Mouse (Mus musculus): ENCODE data around the gene Nf2. TPM values are rescaled to one million over a fixed set of nuclear protein-coding genes. Genes with fewer than 3 reads are reported as not detected.

The Nf2 gene
- polyA plus RNA-seq, 1 experiment from 2014 or later = 58.2 TPM

DNA sequence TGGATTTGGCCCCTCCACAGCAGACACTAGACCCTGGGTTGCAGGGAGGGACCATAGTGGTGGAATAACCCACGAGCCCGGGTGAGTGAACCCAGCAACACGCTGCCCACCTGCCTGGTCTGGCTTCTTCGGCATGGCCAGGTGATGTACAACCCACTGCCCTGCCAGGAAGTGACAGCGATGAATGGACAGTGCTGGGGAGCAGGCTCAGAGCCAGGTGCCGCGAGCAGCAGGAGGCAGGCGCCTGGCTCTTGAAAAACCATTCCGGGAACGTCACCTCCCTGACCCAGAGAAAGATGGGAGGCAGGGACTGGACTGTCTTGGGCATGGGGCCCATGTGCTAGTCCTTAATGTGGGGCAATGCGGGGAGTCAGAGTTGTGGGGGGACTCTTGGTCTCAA lies 94.5 kb downstream of the Nf2 start:
- 0 out of 2 replicates have a peak, but pooled peaks cover 5% of the 10 kb centered on the region for H3K9me3 ChIP-seq (replicated peaks)
- ATAC-seq = no peak
- 78% methylated on average over 11 of the region's 11 CpGs for WGBS
- peaks cover 24% of the 10 kb centered on the region for H3K27me3 ChIP-seq
- H3K27ac ChIP-seq = no peak overlapping the region
- peaks cover 17% of the 10 kb centered on the region for H3K4me1 ChIP-seq
- no peak overlapping the region for H3K9ac ChIP-seq
- no peaks in the 10 kb centered on the region for H3K36me3 ChIP-seq (ENCODE audit: poor library complexity, severe bottlenecking)
- H3K4me3 ChIP-seq = no peak overlapping the region
- no peak overlapping the region for H3K4me2 ChIP-seq

DNA sequence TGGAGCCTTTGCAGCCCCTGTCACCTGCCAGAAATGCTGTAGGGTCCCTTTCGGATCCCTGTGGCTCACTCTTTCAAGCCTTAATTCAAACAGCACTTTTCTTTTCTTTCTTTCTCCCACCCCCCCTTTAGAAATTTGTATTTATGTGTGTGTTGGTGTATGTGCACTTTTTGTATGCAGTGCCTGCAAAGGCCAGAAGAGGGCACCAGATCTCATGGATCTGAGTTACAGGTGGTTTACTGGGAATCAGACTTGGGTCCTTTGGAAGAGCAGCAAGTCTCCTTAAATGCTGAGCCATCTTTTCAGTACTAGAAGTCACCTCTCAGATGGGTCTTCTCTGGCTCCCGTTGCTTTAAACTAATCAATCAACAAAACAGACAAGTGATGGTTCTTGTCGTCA lies 95.3 kb downstream of the Nf2 start:
- Histone ChIP-seq H3K36me3 (ENCODE audit: poor library complexity, severe bottlenecking) (no peaks in the 10 kb centered on the region), H3K4me3 (no peak overlapping the region), H3K4me1 (peaks cover 17% of the 10 kb centered on the region), H3K27me3 (peaks cover 32% of the 10 kb centered on the region), H3K9me3 (replicated peaks) (0 out of 2 replicates have a peak, but pooled peaks cover 5% of the 10 kb centered on the region), H3K27ac (no peak overlapping the region), H3K9ac (no peak overlapping the region), H3K4me2 (no peak overlapping the region)
- 96% methylated on average over 3 of the region's 3 CpGs for WGBS
- no peak for ATAC-seq

- peaks cover 44% of the 10 kb centered on the region for H3K27me3 ChIP-seq
- H3K9me3 ChIP-seq (replicated peaks) = 0 out of 2 replicates have a peak, but pooled peaks cover 5% of the 10 kb centered on the region
- H3K9ac ChIP-seq = no peak overlapping the region
- H3K4me3 ChIP-seq = no peak overlapping the region
- no peak overlapping the region for H3K4me2 ChIP-seq
- peaks cover 20% of the 10 kb centered on the region for H3K4me1 ChIP-seq
- H3K27ac ChIP-seq = no peak overlapping the region
- WGBS = 12% methylated on average over 10 of the region's 10 CpGs
- no peak for ATAC-seq
- no peaks in the 10 kb centered on the region for H3K36me3 ChIP-seq (ENCODE audit: poor library complexity, severe bottlenecking)
These were observed 96.5 kb downstream of the Nf2 start for GRCm38 (mm10) chr11:4752836-4753235.

DNA sequence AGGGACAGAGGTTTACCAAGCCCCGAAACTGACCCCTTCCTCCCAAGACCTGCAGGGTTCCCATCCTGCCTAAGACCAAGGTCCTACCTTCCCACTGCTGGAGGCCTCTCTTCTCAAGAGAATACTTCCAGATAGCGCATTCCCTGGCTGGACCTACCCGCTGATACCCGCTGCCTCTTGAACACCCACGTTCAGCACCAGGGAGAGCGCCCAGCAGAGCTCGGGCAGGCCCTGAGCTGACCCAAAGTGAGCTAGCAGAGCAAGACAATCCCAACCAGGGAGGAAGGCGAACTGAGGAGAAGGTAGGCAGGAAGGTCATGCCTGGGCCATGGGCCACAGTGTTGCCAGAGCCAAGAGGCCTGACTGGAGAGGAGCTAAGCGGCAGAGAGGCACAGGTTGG lies 99.1 kb downstream of the Nf2 start:
- H3K27ac ChIP-seq = no peak overlapping the region
- 9% methylated on average over 9 of the region's 9 CpGs for WGBS
- no peak for ATAC-seq
- H3K36me3 ChIP-seq (ENCODE audit: poor library complexity, severe bottlenecking) = no peaks in the 10 kb centered on the region
- H3K4me3 ChIP-seq = no peak overlapping the region
- H3K4me2 ChIP-seq = no peak overlapping the region
- 0 out of 2 replicates have a peak, but pooled peaks cover 5% of the 10 kb centered on the region for H3K9me3 ChIP-seq (replicated peaks)
- H3K9ac ChIP-seq = no peak overlapping the region
- H3K4me1 ChIP-seq = peaks cover 34% of the 10 kb centered on the region
- H3K27me3 ChIP-seq = peaks cover 70% of the 10 kb centered on the region

DNA sequence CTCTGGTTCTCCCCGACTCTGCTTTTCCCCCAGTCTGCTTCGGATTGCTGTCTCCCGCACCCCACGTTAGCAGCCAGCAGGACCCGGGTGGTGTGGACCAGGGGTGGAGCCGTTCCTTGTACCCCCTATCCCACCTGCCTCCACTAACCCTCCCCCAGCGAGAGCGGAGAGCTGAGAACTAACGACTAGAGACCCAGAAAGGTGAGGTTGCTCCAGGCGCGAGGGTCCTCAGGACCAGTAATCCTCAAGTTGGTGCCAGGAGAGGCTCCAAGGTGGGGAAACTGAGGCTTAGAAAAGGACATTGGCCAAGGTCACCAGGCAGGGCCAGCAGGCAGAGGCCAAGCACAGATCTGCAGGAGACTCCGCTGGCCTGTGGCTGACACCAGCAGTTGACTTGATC lies 102.1 kb downstream of the Nf2 start:
- Histone ChIP-seq H3K9me3 (replicated peaks) (no peaks in the 10 kb centered on the region), H3K36me3 (ENCODE audit: poor library complexity, severe bottlenecking) (no peaks in the 10 kb centered on the region), H3K4me1 (peaks cover 24% of the 10 kb centered on the region), H3K27me3 (peaks cover 95% of the 10 kb centered on the region), H3K4me3 (peak overlapping the region; percentile 58), H3K9ac (peak overlapping the region; percentile 68), H3K4me2 (peak overlapping the region; percentile 97), H3K27ac (no peak overlapping the region)
- ATAC-seq = no peak; the same call in 1 of the 2 replicates
- WGBS = under 1% methylated on average over 12 of the region's 12 CpGs

DNA sequence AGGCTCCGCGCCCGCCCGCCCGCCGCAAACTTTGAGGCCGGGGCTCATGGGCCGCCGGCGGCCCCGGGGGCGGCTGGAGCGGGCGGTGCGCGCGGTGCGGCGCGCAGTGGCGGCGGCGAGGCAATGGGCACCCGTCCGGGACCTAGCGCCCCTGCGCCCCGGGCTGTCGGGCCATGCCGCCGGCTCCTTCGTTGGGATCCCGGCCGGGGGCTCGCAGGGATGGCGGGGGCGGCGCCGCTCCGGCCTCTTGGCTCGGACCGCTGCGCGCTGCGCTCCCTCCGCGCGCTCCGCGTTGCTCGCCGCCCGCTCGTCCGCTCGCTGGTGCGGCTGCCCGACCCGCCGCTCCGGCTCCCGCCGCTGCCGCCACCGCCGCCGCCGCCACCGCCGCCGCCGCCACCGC lies 102.6 kb downstream of the Nf2 start, which contains the start of gene Cabp7:
TSS of gene Cabp7 (minus strand) at position 46 of the 400 bp plus-strand sequence.
- H3K9me3 ChIP-seq (replicated peaks) = no peaks in the 10 kb centered on the region
- no peak within 1 kb of the TSS for H3K27ac ChIP-seq
- no peak; the same call in 1 of the 2 replicates for ATAC-seq
- 0% methylated on average over 9 of the region's 73 CpGs for WGBS
- H3K4me2 ChIP-seq = peak within 1 kb of the TSS; percentile 97
- peaks cover 93% of the 10 kb centered on the region for H3K27me3 ChIP-seq
- peak within 1 kb of the TSS; percentile 58 for H3K4me3 ChIP-seq
- H3K9ac ChIP-seq = peak within 1 kb of the TSS; percentile 68
- H3K4me1 ChIP-seq = peaks cover 24% of the 10 kb centered on the region
- H3K36me3 ChIP-seq (ENCODE audit: poor library complexity, severe bottlenecking) = no peaks in the 10 kb centered on the region

- under 1% methylated on average over 23 of the region's 39 CpGs for whole genome bisulfite sequencing
- Histone ChIP-seq H3K36me3 (ENCODE audit: poor library complexity, severe bottlenecking) (no peaks in the 10 kb centered on the region), H3K4me1 (peaks cover 24% of the 10 kb centered on the region), H3K27ac (no peak overlapping the region), H3K9ac (peak overlapping the region; percentile 68), H3K4me2 (peak overlapping the region; percentile 97), H3K27me3 (peaks cover 89% of the 10 kb centered on the region), H3K4me3 (peak overlapping the region; percentile 58), H3K9me3 (replicated peaks) (no peaks in the 10 kb centered on the region)
- no peak for ATAC-seq
These were observed 103.4 kb downstream of the Nf2 start for GRCm38 (mm10) chr11:4745969-4746368.

GRCm38 (mm10) chr11:4744691-4745090 lies 104.6 kb downstream of the Nf2 start:
- ATAC-seq = no peak
- Histone ChIP-seq H3K9me3 (replicated peaks) (no peaks in the 10 kb centered on the region), H3K4me1 (peaks cover 21% of the 10 kb centered on the region), H3K4me3 (no peak overlapping the region), H3K27ac (no peak overlapping the region), H3K4me2 (peak overlapping the region; percentile 97), H3K27me3 (peaks cover 76% of the 10 kb centered on the region), H3K9ac (no peak overlapping the region), H3K36me3 (ENCODE audit: poor library complexity, severe bottlenecking) (no peaks in the 10 kb centered on the region)
- 61% methylated on average over 6 of the region's 6 CpGs for WGBS

GRCm38 (mm10) chr11:4740785-4741184 lies 108.6 kb downstream of the Nf2 start:
- Histone ChIP-seq H3K9me3 (replicated peaks) (no peaks in the 10 kb centered on the region), H3K4me1 (peaks cover 12% of the 10 kb centered on the region), H3K4me3 (no peak overlapping the region), H3K36me3 (ENCODE audit: poor library complexity, severe bottlenecking) (no peaks in the 10 kb centered on the region), H3K9ac (no peak overlapping the region), H3K4me2 (no peak overlapping the region), H3K27ac (no peak overlapping the region), H3K27me3 (peaks cover 37% of the 10 kb centered on the region)
- 72% methylated on average over 5 of the region's 5 CpGs for WGBS
- ATAC-seq = no peak

- no peak overlapping the region for H3K27ac ChIP-seq
- no peaks in the 10 kb centered on the region for H3K36me3 ChIP-seq (ENCODE audit: poor library complexity, severe bottlenecking)
- no peak overlapping the region for H3K4me2 ChIP-seq
- no peak overlapping the region for H3K4me3 ChIP-seq
- ATAC-seq = no peak
- WGBS = 93% methylated on average over 16 of the region's 16 CpGs
- H3K27me3 ChIP-seq = peaks cover 17% of the 10 kb centered on the region
- no peak overlapping the region for H3K9ac ChIP-seq
- peaks cover 14% of the 10 kb centered on the region; the same call in 1 of the 2 replicates for H3K4me1 ChIP-seq
- H3K9me3 ChIP-seq (replicated peaks) = no peaks in the 10 kb centered on the region
These were observed 110.6 kb downstream of the Nf2 start for GRCm38 (mm10) chr11:4738719-4739118.

DNA sequence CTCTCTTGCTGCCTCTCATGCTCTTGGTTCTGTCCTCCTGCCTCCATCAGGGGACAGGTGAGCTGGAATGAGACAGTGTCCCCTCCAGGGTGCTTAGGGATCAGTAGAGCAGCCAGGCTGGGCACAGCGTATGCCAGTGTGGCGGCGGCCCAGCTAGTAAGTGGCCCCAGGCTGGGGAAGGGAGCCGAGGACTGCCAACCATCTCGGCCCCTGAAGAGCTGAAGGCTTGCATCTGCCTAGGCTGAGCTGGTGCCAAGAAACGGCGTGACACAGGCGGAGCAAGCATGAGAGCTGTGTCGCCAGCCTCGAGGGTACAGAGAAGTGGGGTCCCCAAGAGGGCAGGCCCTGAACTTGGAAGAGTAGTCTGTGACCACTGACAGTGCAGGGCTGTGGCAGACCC lies 111.7 kb downstream of the Nf2 start:
- peaks cover 14% of the 10 kb centered on the region; the same call in 1 of the 2 replicates for H3K4me1 ChIP-seq
- no peak overlapping the region for H3K4me3 ChIP-seq
- H3K9me3 ChIP-seq (replicated peaks) = no peaks in the 10 kb centered on the region
- H3K4me2 ChIP-seq = no peak overlapping the region
- no peaks in the 10 kb centered on the region for H3K36me3 ChIP-seq (ENCODE audit: poor library complexity, severe bottlenecking)
- H3K27me3 ChIP-seq = peaks cover 6% of the 10 kb centered on the region; the same call in 1 of the 2 replicates
- 0 out of 2 replicates have a peak overlapping the region, but pooled peaks have one; percentile 4 for H3K9ac ChIP-seq
- WGBS = 63% methylated on average over 10 of the region's 10 CpGs
- H3K27ac ChIP-seq = no peak overlapping the region
- ATAC-seq = 0 out of 2 replicates have a peak, but pooled peaks have one; percentile 34

- no peak overlapping the region for H3K9ac ChIP-seq
- H3K4me2 ChIP-seq = no peak overlapping the region
- ATAC-seq = no peak
- H3K4me3 ChIP-seq = no peak overlapping the region
- 47% methylated on average over 6 of the region's 6 CpGs for WGBS
- no peaks in the 10 kb centered on the region for H3K9me3 ChIP-seq (replicated peaks)
- no peaks in the 10 kb centered on the region; the same call in 1 of the 2 replicates for H3K36me3 ChIP-seq (ENCODE audit: poor library complexity, severe bottlenecking)
- peaks cover 14% of the 10 kb centered on the region; the same call in 1 of the 2 replicates for H3K4me1 ChIP-seq
- H3K27me3 ChIP-seq = no peaks in the 10 kb centered on the region
- H3K27ac ChIP-seq = no peak overlapping the region
These were observed 113.0 kb downstream of the Nf2 start for GRCm38 (mm10) chr11:4736355-4736754.

GRCm38 (mm10) chr11:4734179-4734578 lies 115.2 kb downstream of the Nf2 start:
- H3K4me1 ChIP-seq = peaks cover 19% of the 10 kb centered on the region
- no peaks in the 10 kb centered on the region; the same call in 1 of the 2 replicates for H3K36me3 ChIP-seq (ENCODE audit: poor library complexity, severe bottlenecking)
- WGBS = 23% methylated on average over 12 of the region's 12 CpGs
- H3K4me3 ChIP-seq = no peak overlapping the region
- no peaks in the 10 kb centered on the region for H3K27me3 ChIP-seq
- H3K9me3 ChIP-seq (replicated peaks) = no peaks in the 10 kb centered on the region
- no peak overlapping the region for H3K27ac ChIP-seq
- H3K9ac ChIP-seq = no peak overlapping the region
- no peak overlapping the region for H3K4me2 ChIP-seq
- peak; percentile 50; the same call in 1 of the 2 replicates for ATAC-seq

All from forebrain, embryonic 13.5 days (tissue).